Mouse (Mus musculus): ENCODE results near the gene Klhl5. TPM values are rescaled to one million over a fixed set of nuclear protein-coding genes. Genes with fewer than 3 reads are reported as not detected.
A peak's percentile ranks its signal among the peaks of the same experiment; 100 is the strongest.

Gene Klhl5
- polyA plus RNA-seq, 2 experiments, result 20.4 to 27.4 TPM

DNA sequence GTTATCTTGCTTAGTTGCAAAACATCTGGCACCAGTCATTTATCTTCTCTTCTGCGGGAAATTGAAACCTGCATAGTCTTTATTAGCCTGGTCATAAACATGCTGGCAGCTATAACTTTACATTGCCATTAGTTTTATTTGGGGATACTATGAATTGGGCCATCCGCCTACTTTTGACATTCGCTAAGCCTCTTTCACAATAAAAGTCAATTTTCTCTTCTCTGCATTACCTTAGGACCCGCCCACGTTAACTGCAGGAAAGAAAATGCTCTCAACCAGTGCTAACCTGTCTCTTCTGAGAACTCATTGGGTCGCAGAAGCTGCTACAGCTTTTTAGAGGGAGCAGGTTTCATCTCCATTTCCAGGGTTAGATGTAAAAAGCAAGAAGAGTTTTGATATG is 39.2 kb upstream of the Klhl5 start:
- 40% methylated on average over 6 of the region's 6 CpGs for WGBS
- H3K9me3 ChIP-seq (ENCODE audit: control insufficient read depth, low read length), result no peaks in the 10 kb centered on the region
- no peaks in the 10 kb centered on the region for H3K27me3 ChIP-seq (ENCODE audit: control insufficient read depth, insufficient read depth, low read length)
- no peak overlapping the region for H3K9ac ChIP-seq (ENCODE audit: low read depth, low read length, severe bottlenecking)
- H3K4me1 ChIP-seq (ENCODE audit: control insufficient read depth, insufficient read depth, low read length), result peaks cover 10% of the 10 kb centered on the region
- H3K27ac ChIP-seq (replicated peaks; ENCODE audit: low read depth, low read length), result no peak overlapping the region
- TF ChIP-seq POLR2A (IDR thresholded peaks at IDR 0.05; ENCODE audit: borderline replicate concordance, extremely low read depth, insufficient read depth, insufficient read length), result no peak
- ATAC-seq (ENCODE audit: low FRiP score, low read depth), result no peak
- H3K4me3 ChIP-seq (replicated peaks; ENCODE audit: low read length), result no peak overlapping the region
- H3K4me2 ChIP-seq (replicated peaks; ENCODE audit: low read depth, low read length, severe bottlenecking), result no peak overlapping the region
- DNase-seq (ENCODE audit: low spot score), result no peak
- H3K36me3 ChIP-seq (ENCODE audit: control insufficient read depth, insufficient read depth, low read length), result no peaks in the 10 kb centered on the region

DNA sequence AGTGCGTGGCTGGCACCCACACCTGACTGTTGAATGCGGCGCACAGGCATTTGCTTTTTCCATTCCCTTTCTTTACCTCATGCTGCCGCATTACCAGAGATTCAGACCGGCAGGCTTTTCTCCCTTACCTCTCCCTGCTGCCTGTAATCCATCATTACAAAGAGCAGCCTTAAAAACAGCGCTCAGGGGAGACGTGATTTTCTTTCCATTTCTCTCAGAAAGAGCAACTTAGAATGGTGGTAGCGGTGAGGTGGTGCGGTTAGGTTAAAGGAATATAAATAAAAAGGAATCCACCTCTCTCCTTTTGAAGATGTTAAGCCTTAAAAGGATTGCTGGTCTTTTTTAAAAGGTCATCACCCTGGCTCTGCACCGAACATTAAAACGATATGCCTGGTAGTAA is 37.5 kb upstream of the Klhl5 start:
- WGBS, result 27% methylated on average over 11 of the region's 11 CpGs
- H3K4me2 ChIP-seq (replicated peaks; ENCODE audit: low read depth, low read length, severe bottlenecking), result 0 out of 2 replicates have a peak overlapping the region, but pooled peaks have one; percentile 0

DNA sequence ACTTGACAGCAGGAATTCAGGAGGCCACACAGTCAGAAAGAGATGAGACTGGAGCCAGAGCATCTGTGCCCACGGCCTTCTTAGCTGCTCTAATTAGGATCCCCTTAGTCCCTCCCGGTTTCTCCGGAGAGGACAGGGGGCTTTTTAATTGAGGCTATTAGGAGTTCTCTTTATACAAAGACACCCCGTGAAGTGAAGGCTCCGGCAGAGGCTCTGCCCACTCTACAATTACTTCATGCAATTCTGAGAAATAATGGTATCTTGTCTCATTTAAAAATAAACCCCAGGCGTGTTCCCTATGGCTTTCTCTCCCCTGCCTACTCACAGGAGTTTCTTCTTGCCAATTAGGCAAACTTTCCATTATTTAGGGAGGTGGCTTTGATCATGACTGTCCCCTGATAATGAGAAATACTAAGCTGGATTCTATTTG is 35.6 kb upstream of the Klhl5 start:
- WGBS, result 31% methylated on average over 6 of the region's 6 CpGs

More for the DNA sequence above, 37.5 kb upstream of the Klhl5 start:
- H3K4me1 ChIP-seq (ENCODE audit: control insufficient read depth, insufficient read depth, low read length), result peaks cover 10% of the 10 kb centered on the region
- ATAC-seq (ENCODE audit: low FRiP score, low read depth) (no peak), DNase-seq (ENCODE audit: low spot score) (no peak)
- H3K36me3 ChIP-seq (ENCODE audit: control insufficient read depth, insufficient read depth, low read length), result no peaks in the 10 kb centered on the region
- no peak overlapping the region for H3K9ac ChIP-seq (ENCODE audit: low read depth, low read length, severe bottlenecking)
- no peaks in the 10 kb centered on the region for H3K9me3 ChIP-seq (ENCODE audit: control insufficient read depth, low read length)
- no peaks in the 10 kb centered on the region for H3K27me3 ChIP-seq (ENCODE audit: control insufficient read depth, insufficient read depth, low read length)
- TF ChIP-seq POLR2A (IDR thresholded peaks at IDR 0.05; ENCODE audit: borderline replicate concordance, extremely low read depth, insufficient read depth, insufficient read length), result no peak
- no peak overlapping the region for H3K4me3 ChIP-seq (replicated peaks; ENCODE audit: low read length)
- no peak overlapping the region for H3K27ac ChIP-seq (replicated peaks; ENCODE audit: low read depth, low read length)

DNA sequence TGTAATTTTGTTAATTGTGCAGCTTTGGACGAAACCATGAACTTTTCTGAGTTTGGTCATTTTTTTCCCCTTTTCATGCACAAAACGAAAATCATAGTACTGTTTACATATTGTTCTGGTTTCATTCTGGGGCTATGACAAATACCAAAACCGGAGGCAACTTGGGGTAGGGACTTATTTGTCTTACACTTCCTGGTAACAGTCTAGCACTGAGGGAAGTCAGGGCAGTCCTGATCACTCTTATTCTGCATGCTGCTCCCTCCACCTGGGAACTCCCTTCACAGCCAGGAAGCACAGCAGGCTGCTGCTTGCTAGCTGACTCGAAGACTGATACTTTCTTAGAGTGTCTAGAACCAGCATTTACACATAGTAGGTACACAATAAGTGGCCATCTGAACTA is 34.1 kb upstream of the Klhl5 start:
- no peak overlapping the region for H3K4me2 ChIP-seq (replicated peaks; ENCODE audit: low read depth, low read length, severe bottlenecking)
- H3K4me1 ChIP-seq (ENCODE audit: control insufficient read depth, insufficient read depth, low read length), result peaks cover 17% of the 10 kb centered on the region
- DNase-seq (ENCODE audit: low spot score) (no peak), ATAC-seq (ENCODE audit: low FRiP score, low read depth) (no peak)
- 78% methylated on average over 4 of the region's 4 CpGs for WGBS
- TF ChIP-seq POLR2A (IDR thresholded peaks at IDR 0.05; ENCODE audit: borderline replicate concordance, extremely low read depth, insufficient read depth, insufficient read length), result no peak
- H3K9ac ChIP-seq (ENCODE audit: low read depth, low read length, severe bottlenecking), result no peak overlapping the region
- no peak overlapping the region for H3K4me3 ChIP-seq (replicated peaks; ENCODE audit: low read length)
- H3K9me3 ChIP-seq (ENCODE audit: control insufficient read depth, low read length), result no peaks in the 10 kb centered on the region
- no peak overlapping the region for H3K27ac ChIP-seq (replicated peaks; ENCODE audit: low read depth, low read length)
- no peaks in the 10 kb centered on the region for H3K36me3 ChIP-seq (ENCODE audit: control insufficient read depth, insufficient read depth, low read length)
- H3K27me3 ChIP-seq (ENCODE audit: control insufficient read depth, insufficient read depth, low read length), result no peaks in the 10 kb centered on the region

More for the DNA sequence above, 35.6 kb upstream of the Klhl5 start:
- H3K27me3 ChIP-seq (ENCODE audit: control insufficient read depth, insufficient read depth, low read length), result no peaks in the 10 kb centered on the region
- H3K27ac ChIP-seq (replicated peaks; ENCODE audit: low read depth, low read length), result no peak overlapping the region
- no peaks in the 10 kb centered on the region for H3K9me3 ChIP-seq (ENCODE audit: control insufficient read depth, low read length)
- no peak for TF ChIP-seq POLR2A (IDR thresholded peaks at IDR 0.05; ENCODE audit: borderline replicate concordance, extremely low read depth, insufficient read depth, insufficient read length)
- no peak overlapping the region for H3K9ac ChIP-seq (ENCODE audit: low read depth, low read length, severe bottlenecking)
- no peak overlapping the region for H3K4me2 ChIP-seq (replicated peaks; ENCODE audit: low read depth, low read length, severe bottlenecking)
- H3K36me3 ChIP-seq (ENCODE audit: control insufficient read depth, insufficient read depth, low read length), result no peaks in the 10 kb centered on the region
- peaks cover 18% of the 10 kb centered on the region for H3K4me1 ChIP-seq (ENCODE audit: control insufficient read depth, insufficient read depth, low read length)
- DNase-seq (ENCODE audit: low spot score), result no peak
- ATAC-seq (ENCODE audit: low FRiP score, low read depth), result no peak
- no peak overlapping the region for H3K4me3 ChIP-seq (replicated peaks; ENCODE audit: low read length)

DNA sequence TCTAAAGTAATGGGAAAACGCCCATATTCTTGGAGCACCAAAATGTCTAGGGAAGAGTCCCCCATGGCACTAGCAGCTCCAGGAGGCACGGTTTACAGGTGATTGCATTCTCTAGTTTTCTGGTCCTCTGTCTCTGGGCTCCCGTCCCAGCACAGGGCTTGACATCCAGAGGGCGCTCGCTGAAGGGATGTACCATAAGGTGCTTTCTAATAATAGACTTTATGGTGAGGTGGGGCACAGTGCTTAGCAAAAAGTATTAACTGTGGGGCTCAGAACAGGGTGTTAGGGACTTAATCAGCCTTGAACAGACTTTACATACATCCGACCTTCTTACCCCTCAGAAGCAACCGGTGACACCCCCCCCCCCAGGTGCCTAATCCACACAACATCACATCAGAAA is 32.6 kb upstream of the Klhl5 start:
- Histone ChIP-seq H3K4me3 (replicated peaks; ENCODE audit: low read length) (no peak overlapping the region), H3K9ac (ENCODE audit: low read depth, low read length, severe bottlenecking) (no peak overlapping the region), H3K9me3 (ENCODE audit: control insufficient read depth, low read length) (no peaks in the 10 kb centered on the region), H3K4me2 (replicated peaks; ENCODE audit: low read depth, low read length, severe bottlenecking) (no peak overlapping the region), H3K36me3 (ENCODE audit: control insufficient read depth, insufficient read depth, low read length) (no peaks in the 10 kb centered on the region), H3K27ac (replicated peaks; ENCODE audit: low read depth, low read length) (no peak overlapping the region), H3K27me3 (ENCODE audit: control insufficient read depth, insufficient read depth, low read length) (no peaks in the 10 kb centered on the region), H3K4me1 (ENCODE audit: control insufficient read depth, insufficient read depth, low read length) (peaks cover 15% of the 10 kb centered on the region)
- no peak for ATAC-seq (ENCODE audit: low FRiP score, low read depth)
- WGBS, result 57% methylated on average over 7 of the region's 7 CpGs
- no peak for DNase-seq (ENCODE audit: low spot score)
- no peak for TF ChIP-seq POLR2A (IDR thresholded peaks at IDR 0.05; ENCODE audit: borderline replicate concordance, extremely low read depth, insufficient read depth, insufficient read length)

DNA sequence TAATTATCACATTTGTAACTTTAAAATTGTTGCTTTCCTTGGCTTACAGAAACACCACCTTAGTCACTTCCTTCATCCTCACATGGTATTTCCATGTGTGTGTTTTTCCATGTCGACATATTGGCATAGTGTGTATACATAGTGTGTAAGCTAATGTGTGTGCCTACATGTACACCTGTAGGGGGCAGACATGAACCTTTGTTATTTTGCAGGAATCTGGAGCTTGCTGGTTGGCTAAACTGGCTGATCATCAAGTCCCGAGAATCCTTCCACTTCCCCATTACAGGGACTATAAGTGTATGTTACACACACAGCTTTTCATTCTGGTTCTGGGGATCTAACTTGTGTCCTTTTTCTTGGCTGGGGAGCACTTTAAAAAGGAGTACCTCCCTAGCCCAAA is 31.3 kb upstream of the Klhl5 start:
- WGBS, result 61% methylated on average over 2 of the region's 2 CpGs
- H3K36me3 ChIP-seq (ENCODE audit: control insufficient read depth, insufficient read depth, low read length), result no peaks in the 10 kb centered on the region
- DNase-seq (ENCODE audit: low spot score), result no peak
- ATAC-seq (ENCODE audit: low FRiP score, low read depth), result no peak
- no peak for TF ChIP-seq POLR2A (IDR thresholded peaks at IDR 0.05; ENCODE audit: borderline replicate concordance, extremely low read depth, insufficient read depth, insufficient read length)
- H3K9me3 ChIP-seq (ENCODE audit: control insufficient read depth, low read length), result no peaks in the 10 kb centered on the region
- H3K4me1 ChIP-seq (ENCODE audit: control insufficient read depth, insufficient read depth, low read length), result peaks cover 11% of the 10 kb centered on the region
- no peak overlapping the region for H3K4me3 ChIP-seq (replicated peaks; ENCODE audit: low read length)
- no peak overlapping the region for H3K4me2 ChIP-seq (replicated peaks; ENCODE audit: low read depth, low read length, severe bottlenecking)
- no peak overlapping the region for H3K27ac ChIP-seq (replicated peaks; ENCODE audit: low read depth, low read length)
- H3K27me3 ChIP-seq (ENCODE audit: control insufficient read depth, insufficient read depth, low read length), result no peaks in the 10 kb centered on the region
- H3K9ac ChIP-seq (ENCODE audit: low read depth, low read length, severe bottlenecking), result no peak overlapping the region

All from limb, embryonic 14.5 days (tissue).